Mouse (Mus musculus): ENCODE data around the gene Rgs7. TPM values are rescaled to one million over a fixed set of nuclear protein-coding genes. Genes with fewer than 3 reads are reported as not detected.

Gene Rgs7
- polyA plus RNA-seq, 1 experiment from 2014 or later: 0.17 TPM

DNA sequence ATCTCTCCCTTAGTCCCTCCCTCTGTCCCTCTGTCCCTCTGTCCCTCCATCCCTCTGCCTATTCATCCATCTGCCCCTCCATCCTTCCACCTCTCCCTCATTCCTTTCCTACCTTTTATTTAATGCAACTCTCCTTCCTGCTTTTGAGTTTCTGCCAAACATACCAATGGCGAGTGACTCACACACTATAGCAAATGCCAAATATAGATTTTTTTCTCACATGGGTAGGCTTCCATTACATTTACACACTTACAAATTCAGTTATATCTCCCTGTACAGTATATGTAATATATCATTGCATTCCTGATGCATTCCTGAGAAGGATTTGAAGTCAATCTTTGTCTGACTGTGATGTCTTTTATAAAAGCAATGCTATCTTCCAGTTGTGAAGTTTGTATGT lies 202.2 kb downstream of the Rgs7 start:
- ATAC-seq: no peak

DNA sequence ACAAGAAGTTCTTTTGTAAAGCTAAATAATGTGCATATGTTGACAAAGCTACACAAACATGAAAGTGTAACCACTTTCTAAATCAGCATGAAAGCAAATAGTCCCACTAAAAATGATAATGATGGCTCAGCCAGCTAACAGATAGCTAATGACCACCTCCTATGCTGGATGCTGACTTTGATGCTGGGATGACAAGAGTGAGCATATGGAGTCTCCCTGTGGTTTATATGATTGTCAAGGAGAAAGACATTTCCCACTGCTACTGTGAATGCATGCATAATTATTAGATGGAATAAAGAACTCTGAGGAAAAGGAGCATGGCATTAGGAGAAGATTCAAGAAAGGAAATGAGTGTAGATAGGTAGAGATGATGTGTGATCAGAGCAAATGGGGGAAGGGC lies 230.0 kb downstream of the Rgs7 start:
- ATAC-seq: no peak
- Histone ChIP-seq H3K9ac (no peak overlapping the region), H3K4me1 (no peaks in the 10 kb centered on the region), H3K4me3 (no peak overlapping the region), H3K36me3 (no peaks in the 10 kb centered on the region), H3K9me3 (replicated peaks) (no peaks in the 10 kb centered on the region), H3K27me3 (replicated peaks) (no peaks in the 10 kb centered on the region), H3K27ac (no peak overlapping the region), H3K4me2 (no peak overlapping the region)

More for the DNA sequence above, 202.2 kb downstream of the Rgs7 start:
- Histone ChIP-seq H3K27ac (no peak overlapping the region), H3K9ac (no peak overlapping the region), H3K4me3 (no peak overlapping the region), H3K4me2 (no peak overlapping the region), H3K9me3 (replicated peaks) (no peaks in the 10 kb centered on the region), H3K27me3 (replicated peaks) (no peaks in the 10 kb centered on the region), H3K4me1 (no peaks in the 10 kb centered on the region), H3K36me3 (no peaks in the 10 kb centered on the region)
- WGBS (ENCODE audit: insufficient replicate concordance): 73% methylated on average over 1 of the region's 1 CpGs

DNA sequence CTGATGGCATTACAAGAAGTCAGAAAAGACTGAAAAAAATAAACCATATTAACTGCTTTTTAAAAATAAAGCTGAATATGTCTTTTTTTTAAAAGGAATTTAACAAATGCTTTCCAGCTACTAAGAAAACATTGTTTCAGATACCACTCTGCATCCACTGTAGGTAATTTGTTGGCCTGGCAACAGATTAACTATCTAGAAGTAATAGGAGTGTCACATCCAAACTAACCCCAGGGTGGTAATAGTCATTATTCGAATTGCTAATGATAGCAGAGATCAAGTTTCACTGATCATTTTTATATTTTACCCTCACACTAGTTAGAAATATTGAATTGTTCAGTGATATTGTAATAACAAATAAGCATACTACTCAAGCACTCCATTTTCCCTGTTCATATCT lies 232.9 kb downstream of the Rgs7 start:
- Histone ChIP-seq H3K27ac (no peak overlapping the region), H3K9me3 (replicated peaks) (no peaks in the 10 kb centered on the region), H3K4me2 (no peak overlapping the region), H3K27me3 (replicated peaks) (no peaks in the 10 kb centered on the region), H3K36me3 (no peaks in the 10 kb centered on the region), H3K9ac (no peak overlapping the region), H3K4me1 (no peaks in the 10 kb centered on the region), H3K4me3 (no peak overlapping the region)
- WGBS (ENCODE audit: insufficient replicate concordance): 30% methylated on average over 1 of the region's 1 CpGs
- no peak for ATAC-seq

- Histone ChIP-seq H3K27ac (no peak overlapping the region), H3K27me3 (replicated peaks) (no peaks in the 10 kb centered on the region), H3K36me3 (no peaks in the 10 kb centered on the region), H3K9me3 (replicated peaks) (no peaks in the 10 kb centered on the region), H3K4me1 (no peaks in the 10 kb centered on the region), H3K4me2 (no peak overlapping the region), H3K4me3 (no peak overlapping the region), H3K9ac (no peak overlapping the region)
- 55% methylated on average over 3 of the region's 3 CpGs for WGBS (ENCODE audit: insufficient replicate concordance)
- no peak for ATAC-seq
Observed at GRCm38 (mm10) chr1:175255224-175255623, 237.1 kb downstream of the Rgs7 start.

GRCm38 (mm10) chr1:175254724-175255123 lies 237.6 kb downstream of the Rgs7 start:
- H3K27ac ChIP-seq: no peak overlapping the region
- WGBS (ENCODE audit: insufficient replicate concordance): 44% methylated on average over 3 of the region's 3 CpGs
- H3K4me1 ChIP-seq: no peaks in the 10 kb centered on the region
- no peak for ATAC-seq
- no peaks in the 10 kb centered on the region for H3K36me3 ChIP-seq
- no peak overlapping the region for H3K9ac ChIP-seq
- H3K4me2 ChIP-seq: no peak overlapping the region
- H3K9me3 ChIP-seq (replicated peaks): no peaks in the 10 kb centered on the region
- H3K4me3 ChIP-seq: no peak overlapping the region
- no peaks in the 10 kb centered on the region for H3K27me3 ChIP-seq (replicated peaks)

DNA sequence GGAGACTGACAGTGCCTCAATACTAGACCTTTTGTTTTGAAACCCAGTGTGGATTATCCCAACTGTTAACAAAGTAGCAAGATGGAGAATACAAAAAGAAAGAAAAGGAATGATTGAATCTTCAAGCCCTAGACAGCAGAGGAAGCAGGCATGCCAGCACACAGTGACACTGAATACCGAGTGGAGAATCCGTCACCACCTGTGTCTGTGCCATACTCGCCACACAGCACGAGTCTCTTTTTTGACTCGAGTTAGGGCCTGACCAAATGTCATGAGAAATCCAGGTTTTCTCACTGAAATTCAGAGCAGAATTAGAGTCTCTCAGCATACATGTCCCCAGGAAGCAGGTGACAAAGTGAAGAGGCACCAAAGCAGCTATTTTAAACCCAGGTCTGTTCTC lies 250.2 kb downstream of the Rgs7 start:
- 76% methylated on average over 5 of the region's 5 CpGs for WGBS (ENCODE audit: insufficient replicate concordance)
- Histone ChIP-seq H3K36me3 (no peaks in the 10 kb centered on the region), H3K9ac (no peak overlapping the region), H3K27ac (no peak overlapping the region), H3K4me1 (no peaks in the 10 kb centered on the region), H3K27me3 (replicated peaks) (no peaks in the 10 kb centered on the region), H3K4me2 (no peak overlapping the region), H3K4me3 (no peak overlapping the region), H3K9me3 (replicated peaks) (no peaks in the 10 kb centered on the region)
- no peak for ATAC-seq

DNA sequence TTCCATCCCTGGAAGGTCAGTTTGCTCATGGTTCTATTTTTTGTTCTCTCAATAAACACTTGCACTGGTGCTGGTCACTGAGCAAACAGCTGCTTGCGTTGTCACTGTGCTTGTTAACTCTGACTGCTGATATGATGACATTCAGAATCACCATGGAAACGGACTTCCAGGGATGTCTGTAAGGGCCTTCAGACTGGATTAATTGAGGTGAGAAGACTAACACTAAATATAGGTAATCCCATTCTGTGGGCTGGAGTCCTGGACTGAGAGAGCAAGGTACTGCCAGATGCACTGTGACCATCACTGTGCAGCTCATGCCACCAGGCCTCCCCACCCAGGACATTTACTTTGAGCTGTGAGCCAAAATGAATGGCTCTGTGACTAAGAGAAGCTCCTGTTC lies 252.2 kb downstream of the Rgs7 start:
- H3K36me3 ChIP-seq: no peaks in the 10 kb centered on the region
- H3K27ac ChIP-seq: no peak overlapping the region
- no peaks in the 10 kb centered on the region for H3K27me3 ChIP-seq (replicated peaks)
- no peaks in the 10 kb centered on the region for H3K4me1 ChIP-seq
- no peak overlapping the region for H3K4me2 ChIP-seq
- no peak overlapping the region for H3K9ac ChIP-seq
- no peaks in the 10 kb centered on the region for H3K9me3 ChIP-seq (replicated peaks)
- WGBS (ENCODE audit: insufficient replicate concordance): 59% methylated on average over 2 of the region's 2 CpGs
- no peak overlapping the region for H3K4me3 ChIP-seq
- ATAC-seq: no peak

DNA sequence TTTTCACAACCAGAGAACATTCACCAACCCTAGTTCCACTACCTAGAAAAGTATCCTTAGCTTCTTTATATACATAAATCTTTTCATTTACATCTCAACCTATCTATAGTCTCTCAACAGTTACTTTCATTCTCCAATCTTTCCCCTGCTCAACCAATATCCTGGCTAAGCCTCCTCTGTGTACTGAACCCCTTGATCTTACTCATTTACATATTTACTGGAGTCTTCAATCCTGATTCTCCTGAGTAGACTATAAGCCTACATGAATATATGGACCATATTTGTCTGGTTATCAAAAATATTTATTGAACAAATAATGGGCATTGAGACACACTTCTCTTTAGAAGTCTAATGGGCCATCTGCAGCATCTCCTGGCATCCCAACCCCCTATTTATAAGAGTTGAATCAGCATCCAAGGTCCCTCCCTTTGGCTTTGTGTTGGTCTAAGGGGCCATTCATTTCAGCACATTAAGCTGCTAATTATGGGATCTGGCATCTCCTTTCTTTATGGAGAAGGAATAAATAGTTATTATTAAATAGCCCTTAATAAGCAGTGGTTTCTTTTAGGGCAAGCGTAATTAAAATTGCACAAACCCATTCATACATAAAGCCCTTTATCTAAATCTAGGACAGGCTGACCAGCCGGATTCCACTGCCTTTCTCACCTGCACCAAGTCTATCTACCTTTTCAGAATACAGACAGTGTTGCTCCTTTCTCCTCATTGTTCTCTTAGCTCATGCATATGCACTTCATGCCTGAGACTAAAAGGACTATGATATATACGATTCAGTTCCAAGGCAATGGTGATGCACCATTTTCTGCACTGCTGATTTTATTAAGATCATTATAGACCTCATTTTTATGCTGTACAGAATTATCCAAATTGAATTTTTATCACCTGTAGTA lies 270.5 kb downstream of the Rgs7 start:
- H3K4me3 ChIP-seq: no peak overlapping the region
- WGBS (ENCODE audit: insufficient replicate concordance): 70% methylated on average over 3 of the region's 3 CpGs
- no peak overlapping the region for H3K4me2 ChIP-seq

DNA sequence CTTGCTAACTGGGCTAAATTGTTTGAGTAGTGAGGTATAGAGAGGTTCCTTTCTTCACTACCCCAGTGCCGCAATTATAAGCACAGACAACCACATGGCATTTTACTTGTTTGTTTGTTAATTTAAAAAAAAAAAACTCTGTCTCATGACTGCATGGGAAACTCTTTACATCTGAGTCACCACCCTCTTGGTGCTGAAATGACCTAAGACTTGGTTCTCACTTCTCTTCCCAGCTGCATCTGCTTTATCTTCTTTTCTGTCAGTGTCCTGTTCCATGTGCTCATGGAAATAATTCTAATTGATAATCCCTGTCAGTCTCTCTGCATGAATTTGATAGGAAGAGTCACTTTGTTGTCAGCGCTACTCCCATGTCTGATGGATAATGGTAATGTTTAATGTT lies 272.7 kb downstream of the Rgs7 start:
- H3K9me3 ChIP-seq (replicated peaks): no peaks in the 10 kb centered on the region
- ATAC-seq: no peak

More for the DNA sequence above, 270.5 kb downstream of the Rgs7 start:
- Histone ChIP-seq H3K27ac (no peak overlapping the region), H3K27me3 (replicated peaks) (no peaks in the 10 kb centered on the region), H3K4me1 (no peaks in the 10 kb centered on the region), H3K36me3 (no peaks in the 10 kb centered on the region), H3K9ac (no peak overlapping the region), H3K9me3 (replicated peaks) (no peaks in the 10 kb centered on the region)
- ATAC-seq: no peak

DNA sequence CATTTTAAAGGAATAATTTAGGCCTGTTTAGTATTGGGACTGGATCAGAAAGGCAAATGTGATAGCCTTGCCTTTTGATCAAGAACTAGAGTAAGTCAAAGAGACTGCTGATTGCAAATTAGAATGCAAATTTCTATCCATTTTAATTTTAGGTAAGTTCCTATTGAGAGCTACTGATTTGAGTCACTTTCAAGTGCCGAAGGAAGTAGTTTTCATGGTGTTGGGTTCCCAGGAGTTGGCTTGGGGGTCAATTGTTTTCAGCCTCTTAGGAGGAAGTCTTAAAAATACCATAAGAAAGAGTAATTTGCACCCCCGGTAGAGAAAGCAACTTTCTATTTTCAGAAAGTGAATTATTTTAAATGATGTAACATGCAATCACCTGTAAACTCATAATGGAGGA lies 285.3 kb downstream of the Rgs7 start:
- no peak for ATAC-seq
- Histone ChIP-seq H3K4me1 (no peaks in the 10 kb centered on the region), H3K27me3 (replicated peaks) (no peaks in the 10 kb centered on the region), H3K4me3 (no peak overlapping the region), H3K9me3 (replicated peaks) (no peaks in the 10 kb centered on the region), H3K4me2 (no peak overlapping the region), H3K36me3 (no peaks in the 10 kb centered on the region), H3K9ac (no peak overlapping the region), H3K27ac (no peak overlapping the region)
- WGBS (ENCODE audit: insufficient replicate concordance): 56% methylated on average over 2 of the region's 2 CpGs

More for the DNA sequence above, 272.7 kb downstream of the Rgs7 start:
- 72% methylated on average over 2 of the region's 2 CpGs for WGBS (ENCODE audit: insufficient replicate concordance)
- H3K4me2 ChIP-seq: no peak overlapping the region
- no peak overlapping the region for H3K27ac ChIP-seq
- H3K36me3 ChIP-seq: no peaks in the 10 kb centered on the region
- H3K27me3 ChIP-seq (replicated peaks): no peaks in the 10 kb centered on the region
- H3K4me1 ChIP-seq: no peaks in the 10 kb centered on the region
- H3K9ac ChIP-seq: no peak overlapping the region
- H3K4me3 ChIP-seq: no peak overlapping the region

DNA sequence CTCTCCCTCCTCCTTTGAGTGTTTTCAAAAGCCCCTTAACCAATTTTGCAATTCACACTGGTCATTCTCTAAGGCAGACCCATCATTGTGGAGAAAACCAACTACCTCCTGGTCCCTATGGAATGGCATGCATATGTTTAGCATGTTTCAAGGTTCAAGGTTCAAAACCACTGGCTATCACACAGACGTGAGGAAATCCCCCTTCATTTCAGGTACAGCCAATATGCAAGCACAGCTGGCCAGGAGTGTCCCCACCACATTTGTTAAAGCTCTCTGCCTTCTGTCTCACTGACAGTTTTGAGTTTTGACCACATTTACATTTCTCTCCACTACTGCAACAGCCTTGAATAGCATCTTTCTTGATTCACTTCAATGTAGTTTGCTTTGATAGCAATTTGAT lies 286.7 kb downstream of the Rgs7 start:
- H3K27ac ChIP-seq: no peak overlapping the region
- no peaks in the 10 kb centered on the region for H3K27me3 ChIP-seq (replicated peaks)
- no peaks in the 10 kb centered on the region for H3K36me3 ChIP-seq
- H3K4me2 ChIP-seq: no peak overlapping the region
- H3K9ac ChIP-seq: no peak overlapping the region
- H3K9me3 ChIP-seq (replicated peaks): no peaks in the 10 kb centered on the region
- H3K4me1 ChIP-seq: no peaks in the 10 kb centered on the region
- 42% methylated on average over 1 of the region's 1 CpGs for WGBS (ENCODE audit: insufficient replicate concordance)
- ATAC-seq: no peak
- no peak overlapping the region for H3K4me3 ChIP-seq

DNA sequence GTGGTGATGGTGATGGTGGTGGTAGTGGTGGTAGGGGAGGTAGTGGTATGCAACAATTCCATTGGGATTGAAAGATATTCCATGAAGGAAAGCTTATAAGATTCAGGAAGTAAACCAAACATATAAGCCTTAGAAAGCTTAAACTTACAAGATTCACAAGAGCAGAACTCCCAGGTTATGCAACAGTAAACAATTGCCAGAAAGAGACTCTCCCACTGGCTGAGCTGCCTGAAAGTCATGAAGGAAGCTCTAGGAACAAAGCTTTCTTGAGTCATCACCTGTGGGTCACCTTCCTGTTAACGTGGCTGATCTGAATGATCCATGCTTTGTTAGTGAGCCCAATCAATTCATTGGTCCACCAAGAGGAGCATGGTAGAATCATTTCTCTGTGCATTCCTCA lies 288.8 kb downstream of the Rgs7 start:
- Histone ChIP-seq H3K27me3 (replicated peaks) (no peaks in the 10 kb centered on the region), H3K9me3 (replicated peaks) (no peaks in the 10 kb centered on the region), H3K4me3 (no peak overlapping the region), H3K36me3 (no peaks in the 10 kb centered on the region), H3K4me2 (no peak overlapping the region), H3K4me1 (no peaks in the 10 kb centered on the region), H3K27ac (no peak overlapping the region), H3K9ac (no peak overlapping the region)
- ATAC-seq: no peak
- WGBS (ENCODE audit: insufficient replicate concordance): 58% methylated on average over 1 of the region's 1 CpGs

GRCm38 (mm10) chr1:175202902-175203301 lies 289.4 kb downstream of the Rgs7 start:
- H3K27ac ChIP-seq: no peak overlapping the region
- H3K27me3 ChIP-seq (replicated peaks): no peaks in the 10 kb centered on the region
- H3K9ac ChIP-seq: no peak overlapping the region
- H3K4me3 ChIP-seq: no peak overlapping the region
- no peak overlapping the region for H3K4me2 ChIP-seq
- ATAC-seq: no peak
- 33% methylated on average over 2 of the region's 2 CpGs for WGBS (ENCODE audit: insufficient replicate concordance)
- no peaks in the 10 kb centered on the region for H3K36me3 ChIP-seq
- no peaks in the 10 kb centered on the region for H3K9me3 ChIP-seq (replicated peaks)
- H3K4me1 ChIP-seq: no peaks in the 10 kb centered on the region

Data from liver, embryonic 12.5 days (tissue).